Mouse (Mus musculus): Measurements from ENCODE around the gene Cep72. TPM values are rescaled to one million over a fixed set of nuclear protein-coding genes. Genes with fewer than 3 reads are reported as not detected.

Gene Cep72
- polyA plus RNA-seq, 1 experiment from 2014 or later: 1.8 TPM

Other genes with a start within 250 kb of the Cep72 start
- not detected in 3 replicates for gene Nkd2, start 214.7 kb downstream of the Cep72 start, polyA plus RNA-seq (2018)
- 1.2 to 7.1 TPM (median 5.6 TPM) in 3 replicates for gene Trip13, start 124.5 kb downstream of the Cep72 start, polyA plus RNA-seq (2018)
- 17.1 to 28.6 TPM (median 23.0 TPM) in 3 replicates for gene Brd9, start 124.5 kb downstream of the Cep72 start, polyA plus RNA-seq (2018)
- not detected in 3 replicates for gene Zdhhc11, start 98.4 kb downstream of the Cep72 start, polyA plus RNA-seq (2018)
- 0.03 to 0.07 TPM in 2 of 3 replicates, not detected in the other for gene Tppp, start 52.9 kb downstream of the Cep72 start, polyA plus RNA-seq (2018)
- not detected in 3 replicates for gene Slc9a3, start 59.2 kb upstream of the Cep72 start, polyA plus RNA-seq (2018)
- gene Exoc3, start 146.4 kb upstream of the Cep72 start, polyA plus RNA-seq (2018): 40.4 to 47.3 TPM (median 46.4 TPM) in 3 replicates
- gene Ahrr, start 230.0 kb upstream of the Cep72 start, polyA plus RNA-seq (2018): 3.9 to 14.0 TPM (median 5.2 TPM) in 3 replicates